Mouse (Mus musculus) naive thymus-derived CD4-positive, alpha-beta T cell, adult 2 months (primary cell): ENCODE data around the gene Creb3l1.

ENCODE experiments used
- DNase-seq: peaks from one replicate; pipeline ENCODE4 v3.0.0-alpha.2; 2011; ENCODE audit warnings: low read depth

Creb3l1 gene

GRCm38 (mm10) chr2:91944170-91944950, 79.9 kb downstream of the Creb3l1 start:
- DNase-seq = peak; percentile 91

- DNase-seq = no peak
Observed at GRCm38 (mm10) chr2:91942356-91942755, 81.9 kb downstream of the Creb3l1 start.

- DNase-seq = no peak
Observed at GRCm38 (mm10) chr2:91939303-91939935, 84.9 kb downstream of the Creb3l1 start.

GRCm38 (mm10) chr2:91936154-91936553, 88.1 kb downstream of the Creb3l1 start:
- no peak for DNase-seq

GRCm38 (mm10) chr2:91934826-91935525, 89.3 kb downstream of the Creb3l1 start:
- peak; percentile 7 for DNase-seq

GRCm38 (mm10) chr2:91934016-91934415, 90.3 kb downstream of the Creb3l1 start:
- peak; percentile 11 for DNase-seq

GRCm38 (mm10) chr2:91933471-91933870, 90.8 kb downstream of the Creb3l1 start:
- DNase-seq = peak; percentile 26

GRCm38 (mm10) chr2:91932737-91933350, 91.5 kb downstream of the Creb3l1 start:
- DNase-seq = no peak
